Mouse (Mus musculus) left cerebral cortex, adult 8-10 months (tissue): ENCODE results near the gene Ell. TPM values are rescaled to one million over a fixed set of nuclear protein-coding genes. Genes with fewer than 3 reads are reported as not detected.
"Not testable (repeated sequence)": the region's sequence is repeated elsewhere in the genome, so short reads cannot be mapped to it uniquely, and the experiment has no call there.

Experiments
- DNase-seq, 2 experiments: peaks; one replicate each; pipeline ENCODE4 v3.0.0; 2022; ENCODE audit warnings: low spot score in 2 of 2
- total RNA-seq, 4 experiments: library from RNA; stranded (reverse); gene quantifications; 2 replicates each; pipeline ENCODE4 v1.2.4; 2022

Gene Ell
- total RNA-seq, 4 experiments from 2014 or later, result 17.6 to 25.3 (median 19.2) TPM

DNA sequence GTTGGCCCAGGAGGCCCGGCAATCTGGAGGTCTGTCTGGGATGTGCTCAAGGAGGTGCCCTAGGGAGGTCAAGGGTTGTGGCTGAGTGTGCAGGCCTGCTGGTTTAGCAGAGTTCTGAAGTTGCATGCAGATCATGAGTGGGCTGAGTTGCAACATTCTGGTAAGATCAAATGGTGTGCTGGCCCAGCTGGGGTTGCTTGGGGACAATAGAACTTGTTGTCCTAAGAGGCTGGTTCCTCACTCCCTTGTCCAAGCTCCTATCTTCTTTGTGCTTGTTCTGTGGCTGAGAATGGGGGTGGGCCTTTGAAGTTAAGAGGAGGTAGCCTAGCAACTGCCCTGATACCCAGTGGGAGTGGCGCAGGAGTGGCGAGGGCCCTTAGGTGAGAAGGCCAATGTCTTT is 23.5 kb downstream of the Ell start:
- DNase-seq, result no peak

DNA sequence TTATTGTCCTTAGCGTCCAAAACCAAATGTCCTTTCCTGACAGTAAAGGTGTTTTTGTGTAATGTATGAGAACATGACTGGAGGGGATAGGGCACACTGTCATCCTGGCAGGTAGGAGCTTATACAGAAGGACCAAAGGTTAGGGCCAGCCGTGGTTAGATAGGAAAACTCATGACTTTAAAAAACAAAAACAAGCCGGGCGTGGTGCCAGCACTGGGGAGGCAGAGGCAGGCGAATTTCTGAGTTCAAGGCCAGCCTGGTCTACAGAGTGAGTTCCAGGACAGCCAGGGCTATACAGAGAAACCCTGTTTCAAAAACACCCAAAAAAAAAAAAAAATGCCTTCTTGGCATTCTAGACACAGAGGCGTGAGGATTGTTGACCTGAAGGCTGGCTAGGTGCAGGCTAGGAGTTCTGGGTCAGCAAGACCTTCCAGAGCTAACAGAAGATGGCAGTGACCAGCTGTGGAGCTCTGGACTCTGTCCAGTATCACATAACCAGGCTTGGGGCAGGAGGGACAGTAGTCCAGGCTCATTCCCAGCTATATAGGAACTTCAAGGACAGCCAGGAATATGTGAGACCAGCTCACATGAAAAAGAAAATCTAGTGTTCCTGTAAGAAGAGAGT is 24.6 kb downstream of the Ell start:
- DNase-seq, result no peak

DNA sequence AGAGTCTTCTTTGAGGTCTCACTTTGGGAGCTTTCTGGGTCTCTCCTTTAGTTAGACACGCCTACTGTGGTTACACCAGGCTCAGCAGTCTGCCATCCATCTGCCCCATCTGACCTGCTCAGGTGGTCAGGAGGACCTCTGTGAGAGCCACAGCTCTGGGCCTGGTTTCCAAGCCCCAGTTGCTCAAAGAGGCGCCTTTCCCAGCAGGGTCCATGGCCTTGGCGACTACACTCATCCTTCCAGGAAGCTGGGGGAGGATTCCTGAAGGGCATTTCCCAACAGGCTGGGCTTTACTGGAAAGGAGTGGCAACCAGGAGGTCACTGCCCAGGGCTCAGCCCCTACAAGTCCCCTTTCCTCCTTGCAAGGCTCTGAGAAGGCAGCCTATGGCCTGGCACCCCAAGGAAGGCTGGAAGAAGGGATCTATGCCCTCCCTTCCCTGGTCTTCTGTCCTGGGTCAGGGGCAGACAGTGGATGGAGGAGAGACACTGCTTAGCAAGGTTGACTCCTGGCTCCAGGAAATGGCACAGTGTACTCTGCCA is 25.5 kb downstream of the Ell start:
- DNase-seq, result no peak

DNA sequence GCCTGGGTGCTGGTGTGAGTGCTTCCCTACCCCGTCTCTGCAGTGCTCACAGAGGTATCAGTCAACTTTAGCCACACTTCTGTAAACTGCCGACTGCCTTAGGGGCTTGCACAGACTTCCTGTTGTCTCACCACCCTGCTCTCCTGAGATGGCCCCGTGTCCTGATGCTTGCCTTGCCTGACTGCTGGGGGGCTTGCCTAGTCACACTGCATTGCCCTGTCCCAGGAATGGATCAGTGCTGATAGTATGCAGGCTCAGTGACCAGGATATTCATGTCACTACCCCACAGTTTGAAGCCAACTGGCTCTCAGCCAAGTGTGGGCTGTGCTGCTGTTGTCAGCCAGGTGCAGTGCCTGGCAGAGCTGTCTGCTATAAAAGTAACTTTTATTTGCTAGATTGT is 26.3 kb downstream of the Ell start:
- DNase-seq, result no peak

DNA sequence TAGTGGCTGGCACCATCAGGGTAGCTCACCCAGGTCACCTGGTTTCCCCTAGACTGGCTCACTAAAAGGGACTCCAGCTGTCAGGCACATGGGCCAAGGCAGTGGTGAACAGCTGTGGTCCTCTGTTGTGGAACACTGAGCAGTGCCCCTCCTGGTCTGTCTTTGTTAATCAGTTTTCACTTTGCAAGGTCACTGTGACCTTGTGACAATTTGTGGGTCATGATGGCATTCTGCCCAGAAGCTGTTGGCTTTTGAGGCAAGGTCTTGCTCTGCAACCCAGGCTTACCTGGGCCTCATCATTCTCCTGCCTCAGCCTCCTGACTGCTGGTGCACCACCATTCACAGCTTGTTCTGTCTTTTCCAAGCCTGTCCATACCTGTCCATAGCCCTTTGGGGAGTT is 31.1 kb downstream of the Ell start:
- DNase-seq, result no peak

DNA sequence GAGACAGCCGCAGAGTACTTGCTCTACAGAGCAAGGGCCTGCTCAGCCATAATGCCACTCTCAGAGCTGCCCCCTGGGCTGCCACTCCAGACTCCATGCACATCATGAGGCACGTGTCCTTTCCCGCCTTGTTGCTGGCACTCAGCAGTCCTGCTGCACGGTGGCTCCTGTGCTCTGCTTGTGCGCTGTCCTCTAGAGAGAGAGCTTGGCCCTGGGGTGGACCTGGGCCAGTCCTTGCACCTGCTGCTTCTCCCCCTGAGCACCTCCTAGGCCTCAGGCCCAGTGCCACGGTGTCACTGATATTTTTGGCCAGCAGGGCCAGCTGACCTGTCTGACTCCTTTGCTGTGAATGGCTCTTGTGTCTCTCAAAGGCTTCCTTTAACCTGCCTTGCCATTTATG is 31.7 kb downstream of the Ell start:
- no peak for DNase-seq

DNA sequence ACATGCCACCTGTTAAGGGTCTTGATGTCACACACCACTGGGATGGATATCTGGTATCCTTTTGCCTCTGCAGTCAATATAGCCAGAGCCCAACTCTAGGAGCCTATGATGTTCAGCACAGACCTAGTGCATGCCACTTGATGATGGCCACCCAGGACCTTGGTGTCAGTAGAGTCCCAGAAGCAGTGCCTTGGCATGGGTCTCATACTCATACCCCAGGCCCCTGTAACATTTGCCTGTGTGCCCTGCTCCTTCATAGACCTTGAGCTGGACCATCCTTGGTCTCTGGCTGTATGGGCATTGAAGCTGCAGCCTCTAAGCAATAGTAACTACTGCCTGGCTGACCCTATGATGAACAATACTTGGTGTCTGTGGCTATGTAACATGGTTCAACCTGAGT is 35.0 kb downstream of the Ell start:
- no peak for DNase-seq

DNA sequence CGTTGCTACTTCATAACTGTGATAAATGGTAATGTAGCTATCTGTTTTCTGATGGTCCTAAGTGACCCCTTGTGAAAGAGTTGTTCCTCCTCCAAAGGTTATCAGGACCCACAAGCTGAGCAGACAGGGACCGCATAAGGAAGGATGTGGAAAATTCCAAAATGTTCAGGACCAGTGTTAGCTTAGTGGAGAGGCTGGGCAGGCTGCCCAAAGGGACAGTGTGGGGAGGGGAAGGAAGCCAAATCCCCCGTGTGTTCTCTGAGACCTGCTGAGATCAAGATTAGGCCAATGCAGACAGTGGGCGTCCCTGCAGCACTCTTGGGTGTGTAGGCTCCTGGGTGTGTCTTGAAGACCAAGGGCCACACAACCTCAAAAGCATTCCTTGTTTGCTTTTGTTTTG is 35.7 kb downstream of the Ell start:
- no peak for DNase-seq

DNA sequence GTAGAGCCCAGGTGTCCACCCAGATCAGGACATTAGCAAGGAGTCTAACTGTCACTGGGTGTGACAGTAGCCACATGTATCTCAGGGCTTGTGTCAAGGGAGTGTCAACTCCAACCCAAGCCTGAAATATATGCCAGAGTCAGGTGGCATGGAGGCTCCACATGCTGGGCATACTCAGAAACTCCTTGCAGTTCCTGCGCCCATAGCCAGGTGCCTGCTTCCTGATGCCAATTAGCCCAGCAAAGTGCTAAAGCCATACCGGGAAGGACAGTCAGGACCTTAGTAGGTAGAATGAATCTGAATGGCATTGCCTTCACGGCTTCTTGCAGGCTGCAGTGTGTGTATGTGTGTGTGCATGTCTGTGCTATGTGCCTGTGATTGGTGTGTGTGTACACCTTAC is 38.0 kb downstream of the Ell start:
- no peak for DNase-seq

DNA sequence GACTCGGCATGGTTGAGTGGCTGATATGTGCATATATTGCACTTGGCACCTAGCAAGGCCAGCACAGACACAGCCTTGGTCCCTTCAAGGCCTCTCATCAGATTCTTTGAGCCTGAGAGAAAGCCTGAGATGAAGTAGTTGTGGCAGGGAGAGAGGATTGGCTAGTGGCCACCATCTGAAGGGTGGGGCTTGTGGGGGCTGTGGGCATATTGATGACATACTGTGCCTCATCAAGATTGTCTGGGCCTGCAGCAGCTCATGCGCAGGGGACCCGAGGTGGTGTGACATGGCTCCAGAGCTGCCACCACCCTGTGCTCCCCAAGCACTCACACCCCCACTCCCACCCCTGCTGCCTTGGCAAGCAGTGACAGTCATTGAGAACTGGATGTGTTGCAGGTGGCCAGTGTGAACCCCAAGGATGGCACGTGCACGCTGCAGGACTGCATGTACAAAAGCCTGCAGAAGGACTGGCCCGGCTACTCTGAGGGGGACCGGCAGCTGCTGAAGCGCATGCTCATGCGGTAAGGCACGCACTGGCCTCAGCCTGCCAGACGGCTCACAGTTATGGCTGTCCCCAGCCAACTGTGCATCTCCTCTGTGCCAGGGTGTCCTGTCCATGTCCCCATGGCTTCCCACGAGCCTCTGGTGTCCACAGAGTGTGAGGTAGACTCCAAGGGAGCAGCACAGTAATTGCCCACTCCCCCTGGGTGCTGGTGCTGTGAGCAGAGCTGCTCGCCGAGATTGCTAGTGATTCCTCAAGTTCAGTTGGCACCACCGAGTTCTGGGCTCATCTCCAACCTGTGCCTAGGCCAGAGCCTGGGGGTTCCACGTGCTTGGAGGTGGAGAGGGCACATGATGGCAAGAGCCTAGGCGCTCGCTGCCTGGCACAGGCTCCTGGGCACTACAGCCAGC is 44.5 kb downstream of the Ell start:
- no peak for DNase-seq

DNA sequence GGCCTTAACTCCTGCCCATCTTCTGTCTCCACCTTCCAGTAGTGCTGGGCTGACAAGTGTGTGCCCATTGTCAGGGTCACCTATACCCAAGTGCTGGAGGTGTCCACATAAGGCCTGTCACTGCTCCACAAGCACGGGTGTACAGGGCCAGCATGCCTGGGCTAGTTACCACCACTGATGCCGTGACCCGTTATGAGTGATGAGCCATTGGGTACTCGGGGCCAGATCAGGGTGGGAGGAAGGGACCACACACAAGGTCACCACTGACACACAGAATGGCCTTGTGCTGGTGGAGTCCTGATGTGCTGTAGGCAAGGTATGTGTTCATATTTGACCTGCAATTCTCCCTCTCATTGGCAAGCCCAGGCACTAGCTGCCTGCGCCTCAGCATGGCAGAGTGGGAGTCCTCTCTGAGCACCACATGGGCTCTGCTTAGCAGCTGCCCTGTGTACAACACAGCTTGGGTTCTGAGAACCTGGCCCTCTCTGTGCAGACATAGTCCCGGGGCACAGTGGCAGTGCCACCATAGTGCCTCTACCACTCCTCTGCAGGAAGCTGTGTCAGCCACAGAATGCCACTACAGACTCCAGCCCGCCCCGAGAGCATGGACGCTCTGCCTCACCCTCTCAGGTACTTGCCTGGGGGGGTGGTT is 45.5 kb downstream of the Ell start:
- DNase-seq, result no peak

DNA sequence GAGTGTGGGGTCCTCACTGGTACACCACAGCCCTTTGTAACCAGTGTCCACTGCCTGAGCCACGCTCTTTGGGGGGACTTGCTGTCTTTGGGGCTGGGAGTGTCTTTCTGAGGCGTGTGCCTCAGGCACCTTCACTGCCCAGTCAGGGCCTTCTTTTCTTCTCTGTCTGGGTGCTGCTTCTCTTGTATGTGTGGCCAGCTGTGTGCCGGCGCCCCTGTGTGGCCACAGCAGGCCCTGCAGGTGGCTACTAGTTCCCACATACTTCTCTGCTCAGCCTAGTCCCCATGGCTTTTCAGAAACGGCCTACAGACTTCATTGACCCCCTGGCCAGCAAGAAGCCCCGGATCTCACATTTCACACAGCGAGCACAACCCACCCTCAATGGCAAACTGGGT is 46.0 kb downstream of the Ell start:
- DNase-seq, result no peak

DNA sequence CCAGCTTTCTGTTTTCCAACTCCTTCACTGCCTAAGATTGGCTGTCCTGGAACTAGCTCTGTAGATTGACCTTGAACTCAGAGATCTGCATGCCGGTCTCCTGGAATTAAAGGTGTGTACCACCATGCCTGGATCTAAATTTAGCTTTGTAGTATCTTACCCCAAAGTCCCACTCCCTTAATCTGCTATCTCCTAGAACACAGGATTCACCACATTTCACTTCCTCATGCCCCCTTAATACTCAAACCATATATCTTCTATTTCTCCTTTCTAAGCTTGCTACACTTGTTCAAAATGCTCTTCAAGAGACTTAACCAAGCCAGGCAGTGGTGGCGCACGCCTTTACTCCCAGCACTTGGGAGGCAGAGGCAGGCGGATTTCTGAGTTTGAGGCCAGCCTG is 48.7 kb downstream of the Ell start:
- DNase-seq, result not testable (repeated sequence)

DNA sequence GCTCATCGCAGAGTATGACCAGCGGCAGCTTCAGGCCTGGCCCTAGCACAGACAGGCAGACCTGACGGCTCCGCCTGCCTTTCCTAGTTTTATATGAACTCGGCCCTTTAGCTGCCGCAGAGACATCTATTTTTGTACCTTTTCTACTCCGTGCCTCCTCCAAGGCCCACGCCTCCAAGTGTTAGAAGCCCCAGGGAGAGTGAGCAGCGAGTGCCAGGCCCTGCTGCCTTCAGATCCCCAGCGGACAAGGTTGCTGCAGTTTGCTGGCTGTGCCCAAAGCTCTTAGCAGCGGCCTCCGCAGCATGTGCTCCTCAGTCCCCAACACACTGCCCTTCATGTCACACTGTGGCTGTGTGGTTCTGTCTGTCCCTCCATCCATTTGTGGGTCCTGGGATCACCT is 52.3 kb downstream of the Ell start:
- no peak for DNase-seq

DNA sequence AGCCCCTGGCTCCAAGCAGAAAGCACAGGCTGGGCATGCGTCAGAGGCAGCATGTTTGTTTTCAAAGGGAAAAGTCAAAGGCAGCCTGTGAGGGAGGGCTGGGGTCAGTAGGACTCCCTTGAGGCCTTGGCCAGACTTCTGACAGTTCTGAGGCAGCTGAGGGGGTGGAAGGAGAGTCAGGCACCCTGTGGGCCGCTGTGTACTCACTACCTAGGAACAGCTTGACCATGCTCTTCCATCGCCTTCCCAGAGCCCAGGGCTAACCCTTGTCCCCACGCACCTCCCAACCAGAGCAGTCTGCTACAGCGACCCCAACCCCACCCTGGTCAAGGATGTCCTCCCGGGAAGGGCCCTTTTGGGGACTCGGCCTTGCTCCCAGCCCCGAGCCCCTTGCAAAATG is 53.9 kb downstream of the Ell start:
- DNase-seq, result peak in 1 of 2 experiments; percentile 28

DNA sequence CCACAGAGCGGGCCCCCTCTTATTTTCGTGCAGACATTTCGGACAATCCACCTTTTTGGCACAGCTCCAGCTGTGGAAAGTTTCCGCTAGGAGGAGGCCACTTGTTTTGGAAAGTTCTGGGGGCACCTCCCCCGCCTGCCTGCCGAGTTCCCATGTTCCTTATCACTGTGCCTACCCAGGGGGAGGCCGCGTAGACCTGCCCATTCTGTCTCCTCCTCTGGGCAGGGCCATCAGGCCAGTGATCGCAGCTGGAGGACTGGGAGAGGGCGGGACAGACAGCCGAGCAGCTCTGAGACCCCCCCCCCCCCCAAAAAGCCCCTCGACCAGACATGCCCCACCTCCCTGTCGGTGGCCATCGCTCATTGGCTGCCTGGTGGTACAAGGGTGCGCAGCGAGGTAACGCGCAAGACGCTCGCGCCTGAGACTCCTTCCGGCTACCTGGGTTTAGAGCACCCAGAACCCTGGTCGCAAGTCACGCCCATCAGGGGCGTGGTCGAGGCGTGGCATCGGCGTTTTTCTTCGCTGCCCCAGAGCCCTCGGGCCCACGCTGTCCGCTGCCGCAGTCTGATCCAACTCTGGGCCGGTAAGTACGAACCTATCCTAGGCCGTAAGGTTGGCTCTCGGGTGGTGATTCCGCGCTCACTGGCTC is 54.8 kb downstream of the Ell start, which contains the start of gene Isyna1:
TSS of gene Isyna1 (plus strand) at position 413 of the 649 bp plus-strand sequence.
- peak in 1 of 2 experiments; percentile 79 for DNase-seq

DNA sequence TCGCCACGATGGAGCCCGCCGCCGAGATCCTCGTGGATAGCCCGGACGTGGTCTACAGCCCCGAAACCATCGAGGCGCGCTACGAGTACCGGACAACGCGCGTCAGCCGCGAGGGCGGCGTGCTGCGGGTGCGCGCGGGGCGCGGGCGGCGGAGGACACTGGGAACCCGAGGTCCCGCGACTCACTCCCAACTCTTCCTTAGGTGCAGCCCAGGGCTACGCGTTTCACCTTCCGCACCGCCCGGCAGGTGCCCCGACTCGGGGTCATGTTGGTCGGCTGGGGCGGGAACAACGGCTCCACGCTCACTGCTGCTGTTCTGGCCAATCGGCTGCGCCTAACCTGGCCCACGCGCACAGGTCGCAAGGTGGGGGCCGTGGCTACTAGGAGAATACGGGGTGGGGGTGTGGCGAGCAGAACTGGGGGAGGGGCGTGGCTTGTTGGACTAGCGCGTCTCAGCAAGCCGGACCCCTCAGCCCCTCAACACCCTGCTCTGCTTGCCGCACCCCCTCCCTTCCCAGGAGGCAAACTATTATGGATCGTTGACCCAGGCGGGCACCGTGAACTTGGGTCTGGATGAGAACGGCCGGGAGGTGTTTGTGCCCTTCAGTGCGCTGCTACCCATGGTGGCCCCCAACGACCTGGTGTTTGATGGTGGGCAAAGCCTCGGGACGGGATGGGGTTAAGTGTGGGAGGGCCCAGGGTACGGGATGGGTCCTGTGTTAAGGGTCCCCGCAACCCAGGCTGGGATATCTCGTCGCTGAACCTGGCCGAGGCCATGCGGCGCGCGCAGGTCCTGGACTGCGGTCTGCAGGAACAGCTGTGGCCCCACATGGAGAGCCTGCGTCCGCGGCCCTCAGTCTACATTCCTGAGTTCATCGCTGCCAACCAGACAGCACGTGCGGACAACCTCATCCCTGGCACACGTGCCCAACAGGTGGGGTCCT is 55.6 kb downstream of the Ell start:
- peak in 1 of 2 experiments; percentile 48 for DNase-seq

DNA sequence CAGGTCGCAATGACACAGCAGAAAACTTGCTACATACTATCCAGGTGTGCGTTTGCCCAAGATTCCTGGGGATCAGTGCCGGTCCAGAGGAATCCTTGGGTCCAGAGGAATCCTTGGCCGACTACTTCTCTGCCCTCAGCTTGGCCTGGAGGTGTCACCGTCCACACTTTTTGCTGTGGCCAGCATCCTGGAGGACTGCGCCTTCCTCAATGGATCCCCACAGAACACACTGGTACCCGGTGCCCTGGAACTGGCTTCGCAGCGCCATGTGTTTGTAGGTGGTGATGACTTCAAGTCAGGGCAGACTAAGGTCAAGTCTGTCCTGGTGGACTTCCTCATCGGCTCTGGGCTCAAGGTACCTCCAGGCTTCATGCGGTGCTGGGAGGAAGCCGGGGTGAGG is 56.6 kb downstream of the Ell start:
- peak in 1 of 2 experiments; percentile 29 for DNase-seq

DNA sequence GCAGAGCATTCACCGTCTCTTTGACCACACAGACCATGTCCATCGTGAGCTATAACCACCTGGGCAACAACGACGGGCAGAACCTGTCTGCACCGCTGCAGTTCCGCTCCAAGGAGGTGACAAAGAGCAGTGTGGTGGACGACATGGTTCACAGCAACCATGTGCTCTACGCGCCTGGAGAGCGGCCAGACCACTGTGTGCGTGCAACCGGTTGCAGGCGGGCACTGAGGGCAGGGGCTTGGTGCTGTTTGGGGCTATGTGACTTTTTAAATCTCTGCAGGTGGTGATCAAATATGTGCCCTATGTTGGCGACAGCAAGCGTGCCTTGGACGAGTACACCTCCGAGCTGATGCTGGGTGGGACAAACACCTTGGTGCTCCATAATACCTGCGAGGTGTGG is 57.0 kb downstream of the Ell start:
- DNase-seq, result no peak

DNA sequence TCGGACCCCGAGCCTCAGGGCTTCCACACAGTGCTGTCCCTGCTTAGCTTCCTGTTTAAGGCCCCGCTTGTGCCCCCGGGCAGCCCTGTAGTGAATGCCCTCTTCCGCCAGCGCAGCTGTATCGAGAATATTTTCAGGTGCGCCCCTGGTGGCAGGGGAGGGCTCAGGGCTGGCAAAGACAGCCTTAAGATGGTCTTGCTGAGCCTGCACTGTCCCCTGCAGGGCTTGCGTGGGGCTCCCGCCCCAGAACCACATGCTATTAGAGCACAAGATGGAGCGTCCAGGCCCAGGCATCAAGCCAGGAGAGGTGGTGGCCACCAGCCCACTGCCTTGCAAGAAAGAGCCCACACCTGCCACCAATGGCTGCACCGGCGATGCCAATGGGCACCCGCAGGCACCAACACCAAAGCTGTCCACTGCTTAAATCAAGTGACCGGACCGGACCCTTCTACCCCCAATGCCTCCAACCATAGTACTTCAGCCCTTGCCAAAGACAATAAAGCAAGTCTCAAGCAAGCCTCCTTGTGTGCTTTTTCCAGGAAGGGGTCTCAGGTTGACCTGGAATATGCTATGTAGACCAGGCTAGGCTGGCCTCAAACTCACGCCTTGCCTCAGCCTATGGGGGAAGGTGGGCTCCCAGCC is 57.6 kb downstream of the Ell start:
- peak in 1 of 2 experiments; percentile 43 for DNase-seq
